Mouse (Mus musculus): ENCODE results near the gene Usp6nl. TPM values are rescaled to one million over a fixed set of nuclear protein-coding genes. Genes with fewer than 3 reads are reported as not detected.

Usp6nl gene
- polyA plus RNA-seq, 1 experiment from 2014 or later, result 8.9 TPM

DNA sequence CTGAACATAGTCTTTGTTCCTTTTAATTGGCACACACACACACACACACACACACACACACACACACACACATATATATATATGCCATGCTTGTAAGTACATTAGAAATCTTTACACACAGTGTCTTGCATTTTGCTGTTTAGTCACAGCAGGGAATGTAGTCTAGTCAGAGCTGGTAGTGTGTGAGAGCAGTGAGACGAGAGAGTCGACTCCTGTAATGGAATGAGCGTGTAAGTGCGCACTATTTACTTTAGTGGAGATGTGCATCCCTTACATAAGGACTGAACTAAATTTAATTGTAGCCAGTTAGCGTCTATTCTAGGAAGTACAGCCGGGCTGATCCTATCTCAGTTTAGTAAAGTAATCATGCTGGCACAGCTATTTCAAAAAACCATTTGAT, 44.5 kb downstream of the Usp6nl start:
- ATAC-seq (ENCODE audit: low FRiP score, low TSS enrichment) (peak; percentile 51), DNase-seq (ENCODE audit: low spot score) (no peak)
- no peaks in the 10 kb centered on the region for H3K27me3 ChIP-seq (ENCODE audit: control insufficient read depth, insufficient read depth, low read length)
- no peak overlapping the region for H3K9ac ChIP-seq (ENCODE audit: low read length)
- H3K36me3 ChIP-seq (ENCODE audit: control insufficient read depth, insufficient read depth, low read length), result no peaks in the 10 kb centered on the region
- H3K9me3 ChIP-seq (ENCODE audit: control insufficient read depth, low read length), result no peaks in the 10 kb centered on the region
- H3K27ac ChIP-seq (replicated peaks), result 0 out of 2 replicates have a peak overlapping the region, but pooled peaks have one; percentile 24
- no peak for TF ChIP-seq CTCF (IDR thresholded peaks at IDR 0.05; ENCODE audit: low read depth)
- no peak for TF ChIP-seq EP300 (optimal IDR thresholded peaks at IDR 0.05)
- WGBS, result 49% methylated on average over 6 of the region's 6 CpGs
- 0 out of 2 replicates have a peak, but pooled peaks cover 5% of the 10 kb centered on the region for H3K4me1 ChIP-seq (replicated peaks; ENCODE audit: control insufficient read depth, insufficient read depth)
- H3K4me2 ChIP-seq (replicated peaks; ENCODE audit: low read depth), result no peak overlapping the region
- no peak overlapping the region for H3K4me3 ChIP-seq (ENCODE audit: low read depth, low read length)

- Histone ChIP-seq H3K4me1 (replicated peaks; ENCODE audit: control insufficient read depth, insufficient read depth) (0 out of 2 replicates have a peak, but pooled peaks cover 5% of the 10 kb centered on the region), H3K36me3 (ENCODE audit: control insufficient read depth, insufficient read depth, low read length) (no peaks in the 10 kb centered on the region), H3K9me3 (ENCODE audit: control insufficient read depth, low read length) (no peaks in the 10 kb centered on the region), H3K4me2 (replicated peaks; ENCODE audit: low read depth) (no peak overlapping the region), H3K4me3 (ENCODE audit: low read depth, low read length) (no peak overlapping the region), H3K27me3 (ENCODE audit: control insufficient read depth, insufficient read depth, low read length) (no peaks in the 10 kb centered on the region), H3K27ac (replicated peaks) (no peak overlapping the region), H3K9ac (ENCODE audit: low read length) (no peak overlapping the region)
- WGBS, result 86% methylated on average over 6 of the region's 6 CpGs
- TF ChIP-seq EP300 (optimal IDR thresholded peaks at IDR 0.05) (no peak), CTCF (IDR thresholded peaks at IDR 0.05; ENCODE audit: low read depth) (no peak)
- ATAC-seq (ENCODE audit: low FRiP score, low TSS enrichment), result no peak
- DNase-seq (ENCODE audit: low spot score), result no peak
These were observed 45.0 kb downstream of the Usp6nl start for GRCm38 (mm10) chr2:6367497-6367896.

GRCm38 (mm10) chr2:6374216-6374615, 51.7 kb downstream of the Usp6nl start:
- TF ChIP-seq CTCF (IDR thresholded peaks at IDR 0.05; ENCODE audit: low read depth), result no peak
- TF ChIP-seq EP300 (optimal IDR thresholded peaks at IDR 0.05), result no peak
- Histone ChIP-seq H3K9ac (ENCODE audit: low read length) (no peak overlapping the region), H3K9me3 (ENCODE audit: control insufficient read depth, low read length) (no peaks in the 10 kb centered on the region), H3K36me3 (ENCODE audit: control insufficient read depth, insufficient read depth, low read length) (no peaks in the 10 kb centered on the region), H3K27ac (replicated peaks) (no peak overlapping the region), H3K27me3 (ENCODE audit: control insufficient read depth, insufficient read depth, low read length) (no peaks in the 10 kb centered on the region), H3K4me2 (replicated peaks; ENCODE audit: low read depth) (no peak overlapping the region), H3K4me3 (ENCODE audit: low read depth, low read length) (no peak overlapping the region), H3K4me1 (replicated peaks; ENCODE audit: control insufficient read depth, insufficient read depth) (peaks cover 6% of the 10 kb centered on the region)
- WGBS, result 88% methylated on average over 14 of the region's 14 CpGs
- ATAC-seq (ENCODE audit: low FRiP score, low TSS enrichment), result no peak
- no peak for DNase-seq (ENCODE audit: low spot score)

DNA sequence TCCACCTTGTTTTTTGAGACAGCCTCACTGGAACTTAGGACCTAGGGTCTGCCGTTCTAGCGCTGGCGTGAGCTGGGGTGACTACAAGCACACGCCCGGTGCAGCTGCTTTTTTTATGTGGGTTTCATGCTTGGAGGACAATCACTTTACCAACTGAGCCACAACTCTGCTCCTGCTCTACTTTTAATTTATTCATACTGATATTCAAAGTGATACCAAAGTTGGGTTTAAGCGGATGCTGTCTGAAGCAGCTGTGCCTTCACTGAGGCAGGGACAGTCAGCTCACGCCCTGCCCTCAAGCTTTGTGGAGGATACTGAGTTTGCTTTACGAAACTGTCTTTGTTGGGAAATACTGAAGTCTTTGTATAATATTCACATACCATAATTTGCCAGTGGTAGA, 53.6 kb downstream of the Usp6nl start:
- 73% methylated on average over 8 of the region's 8 CpGs for WGBS
- no peak for ATAC-seq (ENCODE audit: low FRiP score, low TSS enrichment)

DNA sequence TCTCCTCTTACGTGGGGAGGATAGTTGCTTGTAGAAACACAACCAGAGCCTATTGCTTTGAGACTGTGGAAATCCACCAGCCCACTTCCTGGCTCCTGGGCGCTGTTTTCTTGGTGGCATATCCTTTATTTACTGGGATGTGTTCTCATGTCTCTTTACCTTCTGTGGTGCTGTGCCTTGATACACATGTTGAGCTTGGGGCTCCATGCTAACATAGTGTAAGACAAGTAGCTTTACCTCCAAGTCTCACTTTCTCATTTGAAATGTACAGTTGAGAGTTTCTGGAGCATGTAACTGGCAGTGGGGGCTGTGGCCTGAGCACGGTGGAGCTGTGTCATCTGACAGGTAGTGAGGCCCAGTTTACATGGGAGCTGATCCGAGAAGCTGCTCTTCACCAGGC, 54.5 kb downstream of the Usp6nl start:
- Histone ChIP-seq H3K9ac (ENCODE audit: low read length) (no peak overlapping the region), H3K36me3 (ENCODE audit: control insufficient read depth, insufficient read depth, low read length) (no peaks in the 10 kb centered on the region), H3K4me3 (ENCODE audit: low read depth, low read length) (no peak overlapping the region), H3K4me1 (replicated peaks; ENCODE audit: control insufficient read depth, insufficient read depth) (peaks cover 6% of the 10 kb centered on the region), H3K27ac (replicated peaks) (0 out of 2 replicates have a peak overlapping the region, but pooled peaks have one; percentile 20), H3K27me3 (ENCODE audit: control insufficient read depth, insufficient read depth, low read length) (no peaks in the 10 kb centered on the region), H3K9me3 (ENCODE audit: control insufficient read depth, low read length) (no peaks in the 10 kb centered on the region), H3K4me2 (replicated peaks; ENCODE audit: low read depth) (no peak overlapping the region)
- WGBS, result 57% methylated on average over 4 of the region's 4 CpGs
- ATAC-seq (ENCODE audit: low FRiP score, low TSS enrichment) (no peak), DNase-seq (ENCODE audit: low spot score) (no peak)
- TF ChIP-seq EP300 (optimal IDR thresholded peaks at IDR 0.05), result no peak
- TF ChIP-seq CTCF (IDR thresholded peaks at IDR 0.05; ENCODE audit: low read depth), result no peak

More for the DNA sequence above, 53.6 kb downstream of the Usp6nl start:
- Histone ChIP-seq H3K9me3 (ENCODE audit: control insufficient read depth, low read length) (no peaks in the 10 kb centered on the region), H3K4me3 (ENCODE audit: low read depth, low read length) (no peak overlapping the region), H3K4me2 (replicated peaks; ENCODE audit: low read depth) (no peak overlapping the region), H3K4me1 (replicated peaks; ENCODE audit: control insufficient read depth, insufficient read depth) (peaks cover 6% of the 10 kb centered on the region), H3K36me3 (ENCODE audit: control insufficient read depth, insufficient read depth, low read length) (no peaks in the 10 kb centered on the region), H3K27ac (replicated peaks) (no peak overlapping the region; the same call in 1 of the 2 replicates), H3K27me3 (ENCODE audit: control insufficient read depth, insufficient read depth, low read length) (no peaks in the 10 kb centered on the region), H3K9ac (ENCODE audit: low read length) (no peak overlapping the region)
- no peak for DNase-seq (ENCODE audit: low spot score)
- TF ChIP-seq CTCF (IDR thresholded peaks at IDR 0.05; ENCODE audit: low read depth) (no peak), EP300 (optimal IDR thresholded peaks at IDR 0.05) (no peak)

DNA sequence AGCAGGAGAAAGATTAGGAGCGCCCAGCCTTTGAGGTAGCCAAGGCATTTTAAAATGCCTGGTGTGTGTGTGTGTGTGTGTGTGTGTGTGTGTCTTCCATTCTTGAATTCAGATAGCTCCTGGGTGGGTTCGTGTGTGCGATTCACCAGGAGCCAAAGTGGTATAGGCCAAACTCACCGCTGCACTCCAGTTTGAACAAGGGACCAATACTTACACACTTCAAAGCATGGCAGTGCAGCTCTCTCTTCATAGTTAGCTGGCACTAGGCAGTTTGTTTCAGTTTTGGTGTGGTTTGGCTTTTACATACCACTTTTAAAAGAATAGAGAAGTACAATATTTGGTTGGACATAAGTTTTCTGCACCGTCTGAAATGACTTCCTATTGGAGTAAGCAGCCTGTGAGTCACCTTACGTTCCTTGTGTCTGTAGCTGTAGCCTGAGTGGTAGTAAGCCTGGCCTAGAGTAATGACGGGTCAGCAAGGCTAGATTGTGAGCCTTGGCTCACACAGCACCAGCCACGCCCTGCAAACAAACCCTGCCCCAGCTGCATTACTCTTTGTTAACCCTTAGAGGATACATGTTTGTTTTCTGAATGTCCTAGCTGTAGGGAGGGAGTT, 56.2 kb downstream of the Usp6nl start:
- no peaks in the 10 kb centered on the region for H3K36me3 ChIP-seq (ENCODE audit: control insufficient read depth, insufficient read depth, low read length)
- WGBS, result 48% methylated on average over 8 of the region's 8 CpGs
- H3K27ac ChIP-seq (replicated peaks), result peak overlapping the region; percentile 76
- H3K9ac ChIP-seq (ENCODE audit: low read length), result no peak overlapping the region
- H3K9me3 ChIP-seq (ENCODE audit: control insufficient read depth, low read length), result no peaks in the 10 kb centered on the region
- ATAC-seq (ENCODE audit: low FRiP score, low TSS enrichment) (peak; percentile 92), DNase-seq (ENCODE audit: low spot score) (peak; percentile 77)
- H3K4me2 ChIP-seq (replicated peaks; ENCODE audit: low read depth), result no peak overlapping the region
- no peaks in the 10 kb centered on the region for H3K27me3 ChIP-seq (ENCODE audit: control insufficient read depth, insufficient read depth, low read length)
- no peak overlapping the region for H3K4me3 ChIP-seq (ENCODE audit: low read depth, low read length)
- no peak for TF ChIP-seq CTCF (IDR thresholded peaks at IDR 0.05; ENCODE audit: low read depth)
- TF ChIP-seq EP300 (optimal IDR thresholded peaks at IDR 0.05), result no peak
- peaks cover 6% of the 10 kb centered on the region for H3K4me1 ChIP-seq (replicated peaks; ENCODE audit: control insufficient read depth, insufficient read depth)

Data from stomach, postnatal 0 days (tissue).